Mouse (Mus musculus) embryo, embryonic 11 days (tissue): ENCODE measurements at regions not wholly inside any gene's neighbourhood (a gene's known extent, or its start where the extent isn't known, plus 50 kb on each side); places are given as distances from the start of the nearest gene placed in this dataset.

ENCODE experiments used
- DNase-seq: peaks from one replicate; pipeline ENCODE4 v3.0.0-alpha.2; 2015

DNA sequence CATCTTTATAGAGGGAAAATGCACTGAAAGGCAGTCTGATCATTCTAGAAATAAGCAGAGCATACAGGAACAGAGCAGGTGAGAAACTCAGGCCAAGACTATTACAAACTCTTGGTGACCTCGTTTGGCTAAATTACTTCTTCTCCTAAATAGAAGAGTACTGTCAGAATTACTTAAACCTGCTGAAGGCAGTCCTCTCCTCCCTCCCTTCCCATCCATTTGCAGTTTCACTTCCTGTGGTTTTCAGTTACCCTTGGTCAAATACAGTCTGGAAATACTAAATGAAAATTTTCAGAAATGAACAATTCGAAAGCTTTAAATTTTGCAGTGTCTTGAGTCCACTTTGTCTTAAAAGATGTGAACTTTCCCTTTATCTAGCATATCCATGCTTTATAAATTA, 135.8 kb downstream of the Rnd3 start:
- DNase-seq = no peak

DNA sequence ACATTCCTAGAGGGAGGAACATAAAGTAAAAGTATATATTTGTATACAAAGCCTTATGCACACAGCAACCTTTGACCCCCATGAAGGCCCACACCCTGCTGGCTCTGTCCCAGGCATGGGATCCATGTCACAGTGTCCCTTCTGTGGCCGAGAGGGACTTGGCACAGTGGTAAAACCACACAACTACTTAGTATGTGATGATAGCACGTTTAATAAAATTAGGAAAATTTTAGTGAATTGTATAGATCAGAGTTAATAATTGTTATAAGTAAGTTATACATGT, 140.7 kb downstream of the Rnd3 start:
- no peak for DNase-seq

DNA sequence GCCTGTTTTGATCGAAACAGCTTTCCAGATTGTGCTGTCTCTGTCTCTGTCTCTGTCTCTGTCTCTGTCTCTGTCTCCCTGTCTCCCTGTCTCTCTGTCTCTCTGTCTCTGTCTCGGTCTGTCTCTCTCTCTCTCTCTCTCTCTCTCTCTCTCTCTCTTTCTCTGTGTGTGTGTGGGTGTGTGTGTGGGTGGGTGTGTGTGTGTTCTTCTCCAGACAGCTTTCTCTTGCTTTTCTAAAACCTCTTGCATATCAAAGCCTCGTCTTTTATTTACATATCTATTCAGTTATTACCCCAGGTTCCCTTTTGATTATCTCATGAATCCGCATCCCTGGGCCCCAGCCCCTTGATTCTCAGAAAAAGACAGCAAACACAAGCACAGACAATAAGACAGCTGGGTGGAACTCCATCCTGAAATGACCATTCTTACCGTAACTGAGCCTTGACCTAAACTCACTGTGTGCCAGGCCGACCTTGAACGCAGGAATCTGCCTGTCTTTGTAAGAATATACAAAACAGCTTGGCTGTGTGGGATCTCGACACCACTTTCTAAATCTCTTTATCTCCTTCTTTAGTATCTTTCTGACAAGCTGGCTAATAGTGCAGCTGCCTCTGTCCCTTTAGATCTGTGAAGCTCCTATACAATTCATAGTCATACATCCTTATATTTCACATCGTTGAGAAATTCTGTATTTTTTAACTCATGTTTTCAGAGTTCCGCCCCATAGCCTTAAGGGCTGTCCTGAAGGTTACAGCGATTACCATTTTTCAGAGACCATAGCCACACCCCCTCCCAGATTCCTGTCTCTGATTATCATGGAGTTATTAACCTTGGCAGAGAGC, 141.3 kb downstream of the Rnd3 start:
- peak; percentile 20 for DNase-seq

DNA sequence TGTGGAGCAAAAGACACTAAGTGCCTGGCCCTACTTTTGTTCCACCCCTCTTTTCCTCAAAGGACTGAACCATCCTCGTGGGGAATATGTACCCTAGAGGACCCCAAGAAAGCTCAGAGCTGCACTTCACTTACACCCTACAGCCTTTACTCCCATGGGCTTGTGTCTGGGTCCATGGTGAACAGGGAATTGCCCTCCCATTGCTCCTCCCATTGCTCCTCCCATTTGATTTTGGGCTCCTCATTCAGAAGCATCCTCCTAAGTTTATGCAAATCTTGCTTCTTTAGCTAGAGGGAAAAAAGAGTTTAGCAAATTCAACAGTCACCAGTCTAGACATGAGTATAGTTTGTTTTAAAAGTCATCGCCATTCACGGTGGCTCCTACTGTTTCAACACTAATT, 142.1 kb downstream of the Rnd3 start:
- no peak for DNase-seq

DNA sequence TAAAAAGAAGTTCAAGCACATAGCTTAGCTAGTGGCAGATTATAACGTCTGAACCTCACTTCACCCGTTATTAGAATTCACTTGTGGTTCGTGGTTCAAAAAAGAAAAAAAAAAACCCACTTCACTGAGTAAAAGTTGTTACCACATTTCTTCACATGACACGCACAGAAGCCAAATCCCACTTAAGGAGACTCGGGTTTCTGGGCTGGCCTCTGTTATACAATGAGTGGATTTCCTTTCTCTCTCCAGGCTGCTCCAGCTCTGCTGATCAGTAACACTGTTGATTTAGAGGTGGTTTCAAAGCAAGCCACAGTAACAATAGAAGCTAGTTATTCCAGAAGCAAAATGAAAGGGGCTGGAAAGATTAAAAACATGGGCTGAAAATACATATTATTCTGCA, 147.4 kb downstream of the Rnd3 start:
- no peak for DNase-seq

DNA sequence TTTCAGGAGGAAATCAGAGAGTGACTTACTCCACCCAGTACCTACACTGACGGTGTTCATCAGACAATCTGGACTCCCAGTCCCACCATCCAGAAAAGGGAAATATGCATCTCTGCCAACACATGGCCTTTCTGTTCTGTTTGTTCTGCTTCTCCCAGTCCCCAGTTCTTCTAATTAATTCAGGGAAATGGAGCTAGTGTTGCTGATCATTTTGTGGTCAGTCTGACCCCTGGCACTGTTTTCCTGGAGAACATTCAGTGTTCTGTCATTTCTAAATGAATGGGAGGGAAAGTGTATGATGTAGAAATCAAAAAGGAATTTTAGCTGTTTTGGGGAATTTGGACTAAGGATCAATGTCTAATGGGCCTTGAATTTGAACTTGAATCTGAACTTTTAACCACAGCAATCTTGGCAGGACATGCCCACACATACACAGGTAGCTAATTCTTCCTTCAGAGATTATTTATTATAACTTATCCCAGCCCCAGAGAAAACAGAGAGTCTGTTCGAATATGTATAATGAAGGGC, 165.0 kb downstream of the Rnd3 start:
- no peak for DNase-seq

GRCm38 (mm10) chr2:50982571-50982970, 166.3 kb downstream of the Rnd3 start:
- no peak for DNase-seq

DNA sequence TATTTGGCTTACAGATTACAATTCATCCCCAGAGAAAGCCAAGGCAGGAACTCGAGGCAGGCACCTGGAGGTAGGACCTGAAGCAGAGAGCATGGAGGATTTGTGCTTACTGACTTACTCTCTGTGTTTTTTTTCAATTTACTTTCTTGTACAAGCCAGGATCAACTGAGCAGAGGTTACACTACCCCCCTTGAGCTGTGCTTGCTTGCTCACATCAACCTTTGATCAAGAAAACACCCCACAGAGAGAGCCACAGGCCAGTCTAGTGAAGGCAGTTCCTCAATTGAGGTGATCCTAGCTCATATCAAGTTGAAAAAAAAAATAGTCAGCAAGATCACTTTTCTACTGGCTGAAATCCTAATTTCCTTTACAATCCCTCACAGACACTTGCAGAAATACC, 170.6 kb downstream of the Rnd3 start:
- DNase-seq = no peak

GRCm38 (mm10) chr2:50971131-50971825, 177.6 kb downstream of the Rnd3 start:
- DNase-seq = peak; percentile 81

DNA sequence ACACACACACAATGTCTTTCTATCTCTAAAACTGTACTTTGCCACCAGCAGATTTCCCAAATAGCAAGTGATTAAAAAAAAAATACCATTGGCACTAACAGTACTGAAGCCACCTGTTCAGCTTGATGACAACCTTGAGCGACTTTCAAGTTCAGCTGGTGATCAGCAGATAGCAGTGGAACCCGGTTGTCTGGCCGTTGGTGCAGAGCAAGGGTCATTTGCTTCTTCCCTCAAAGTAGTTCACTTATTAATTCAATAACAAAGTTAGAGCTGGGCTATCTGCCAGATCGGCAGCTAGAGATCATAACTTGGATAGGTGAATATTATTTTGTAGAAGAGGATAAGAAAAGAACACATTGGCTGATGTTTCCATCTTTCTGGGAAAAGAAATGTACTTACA, 180.5 kb downstream of the Rnd3 start:
- DNase-seq = no peak

GRCm38 (mm10) chr2:50967826-50968225, 181.1 kb downstream of the Rnd3 start:
- DNase-seq = no peak

DNA sequence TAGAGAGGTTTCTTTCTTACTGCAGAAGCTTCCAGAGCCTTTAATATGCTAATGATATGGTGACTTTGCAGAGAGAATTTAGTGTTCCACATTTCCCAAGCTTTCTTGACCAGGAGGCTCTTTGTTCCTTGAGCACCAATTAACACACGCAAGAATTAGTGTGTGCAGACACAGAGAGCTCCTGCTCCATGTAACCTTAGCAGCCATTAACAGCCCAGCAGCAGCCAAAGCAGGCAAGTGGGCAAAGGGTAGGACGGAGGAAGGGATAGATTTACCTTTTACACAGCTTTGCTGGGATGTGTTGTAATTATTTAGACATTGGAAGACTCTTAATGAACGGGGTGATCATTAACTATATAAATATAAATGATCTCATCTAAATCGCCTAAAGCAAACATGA, 181.8 kb downstream of the Rnd3 start:
- DNase-seq = peak; percentile 23

GRCm38 (mm10) chr2:50965485-50966017, 183.4 kb downstream of the Rnd3 start:
- peak; percentile 17 for DNase-seq

DNA sequence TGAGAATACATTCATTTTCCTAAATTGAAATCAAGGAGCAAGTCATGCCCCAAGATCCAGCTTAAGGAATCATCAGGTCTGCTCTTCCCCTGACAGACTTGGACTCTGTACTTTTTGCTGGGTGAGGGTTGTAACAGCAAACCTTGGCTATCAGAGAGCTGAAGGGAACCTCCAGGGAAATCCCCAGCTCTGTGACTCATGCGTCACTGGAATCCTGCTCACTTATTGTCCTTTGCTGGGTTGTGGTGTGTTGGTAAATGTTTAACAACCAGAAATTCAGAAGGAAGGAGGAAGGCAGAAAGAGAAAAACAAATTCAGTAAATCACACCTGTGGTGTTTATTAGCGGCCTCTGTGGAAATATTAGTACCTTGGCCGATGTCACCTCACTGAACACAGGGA, 184.8 kb downstream of the Rnd3 start:
- DNase-seq = no peak

- DNase-seq = no peak
These were observed 187.9 kb downstream of the Rnd3 start for GRCm38 (mm10) chr2:50961049-50961448.

GRCm38 (mm10) chr2:50959323-50959722, 189.6 kb downstream of the Rnd3 start:
- DNase-seq = no peak

DNA sequence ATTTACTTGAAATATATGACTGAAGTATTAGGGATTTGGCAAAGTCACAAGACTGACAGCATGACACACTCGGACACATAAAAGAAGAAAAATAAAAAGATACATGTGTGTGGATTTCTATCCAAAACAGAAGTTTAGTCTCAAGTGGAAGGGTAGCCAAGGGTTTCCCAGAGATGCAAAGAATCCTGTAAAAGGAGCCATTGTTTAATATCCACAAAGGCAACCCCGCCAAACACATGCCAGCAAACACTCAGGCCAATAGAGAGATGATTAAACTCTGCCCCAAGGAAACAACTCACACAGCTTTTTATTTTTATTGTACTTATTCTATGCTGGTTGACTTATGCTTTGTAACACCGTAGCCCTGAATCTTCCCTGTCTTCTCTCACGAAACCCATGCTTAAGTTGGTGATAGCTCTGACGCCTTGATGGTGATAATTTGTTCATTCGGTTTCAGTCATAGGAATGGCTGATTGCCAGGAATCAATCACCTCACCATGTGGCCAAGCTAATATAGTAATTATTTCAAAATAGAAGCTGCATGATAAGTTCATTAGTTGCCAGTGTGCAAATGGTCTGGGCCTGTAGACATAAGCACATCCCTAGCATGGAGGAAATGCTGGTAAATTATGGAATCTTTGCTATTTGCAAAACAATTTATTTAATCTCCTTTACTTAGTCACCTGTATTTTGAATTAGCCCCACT, 194.4 kb downstream of the Rnd3 start:
- DNase-seq = no peak

DNA sequence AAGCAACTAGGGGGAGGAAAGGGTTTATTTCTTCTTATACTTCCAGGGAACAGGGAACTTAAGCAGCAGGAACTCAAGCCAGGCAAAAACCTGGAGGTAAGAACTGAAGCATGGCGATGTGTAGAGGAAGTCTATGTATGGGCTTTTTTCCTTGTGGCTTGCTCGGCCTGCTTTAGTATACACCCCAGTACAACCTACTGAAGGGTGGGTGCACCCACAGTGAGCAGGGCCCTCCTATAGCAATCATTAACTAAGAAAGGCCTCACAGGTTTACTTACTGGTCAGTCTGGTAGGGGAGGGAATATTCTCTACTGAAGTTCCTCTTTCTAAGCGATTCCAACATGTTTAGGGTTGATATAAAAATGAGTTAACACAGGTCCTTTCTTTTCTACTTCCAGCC, 197.9 kb downstream of the Rnd3 start:
- no peak for DNase-seq

DNA sequence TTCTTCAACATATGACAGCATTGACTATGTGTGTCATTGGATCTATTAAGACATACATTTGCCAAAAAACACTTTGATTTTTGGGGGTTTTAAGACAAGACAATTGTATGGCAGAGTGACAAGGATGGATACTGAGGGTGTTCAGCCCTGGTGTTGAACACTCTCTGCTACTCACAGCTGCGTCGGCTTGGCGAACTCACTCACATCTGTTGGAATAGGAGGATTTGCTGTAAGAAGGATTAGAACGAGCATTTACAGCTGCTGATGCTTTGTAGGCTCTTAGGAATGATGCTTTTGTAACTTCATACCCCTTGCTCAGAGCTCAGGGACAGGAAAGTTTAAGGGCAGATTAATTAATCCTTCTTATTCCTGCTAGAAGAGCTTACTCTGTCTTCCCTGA, 199.2 kb downstream of the Rnd3 start:
- no peak for DNase-seq

DNA sequence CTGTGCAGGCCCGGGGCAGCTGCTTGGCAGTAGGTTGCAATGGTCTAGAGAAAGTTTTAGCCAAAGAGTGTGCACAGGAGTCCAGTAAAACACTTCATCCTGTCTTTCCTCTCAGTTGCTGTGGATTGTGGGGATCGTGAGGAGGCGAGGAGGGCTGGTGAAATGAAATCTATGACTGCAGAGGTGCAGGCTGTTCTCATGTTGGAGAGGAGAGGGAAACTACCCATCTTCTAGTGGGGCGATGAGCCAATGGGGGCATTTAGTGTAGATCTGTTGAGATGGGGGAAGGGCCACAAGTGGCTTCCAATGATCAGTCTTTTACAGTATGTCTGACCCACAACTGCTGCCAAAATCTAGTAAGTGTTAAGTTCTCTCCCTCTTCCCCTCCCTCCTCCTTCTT, 203.4 kb downstream of the Rnd3 start:
- no peak for DNase-seq

DNA sequence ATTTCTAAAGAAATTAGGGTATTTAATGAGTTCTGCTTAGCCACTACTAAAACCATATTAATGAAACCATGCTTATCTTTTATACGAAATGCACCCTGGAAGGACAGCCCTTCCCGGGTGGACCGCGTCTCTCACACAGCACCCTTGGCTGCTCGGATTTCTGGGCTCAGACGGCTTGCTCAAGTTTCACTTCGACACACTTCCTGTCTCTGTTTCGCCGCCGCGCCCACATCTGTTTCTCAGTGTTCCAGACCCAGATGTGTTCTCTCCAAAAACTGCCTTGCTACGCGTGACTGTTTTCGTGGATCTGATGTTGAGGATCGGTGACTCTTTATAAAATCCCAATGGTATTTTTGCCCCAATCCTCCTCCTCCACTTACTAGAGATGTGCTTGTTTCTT, 205.7 kb downstream of the Rnd3 start:
- peak; percentile 44 for DNase-seq

- no peak for DNase-seq
These were observed 206.2 kb downstream of the Rnd3 start for GRCm38 (mm10) chr2:50942741-50943140.

GRCm38 (mm10) chr2:50932936-50933335, 216.0 kb downstream of the Rnd3 start:
- DNase-seq = peak; percentile 40

DNA sequence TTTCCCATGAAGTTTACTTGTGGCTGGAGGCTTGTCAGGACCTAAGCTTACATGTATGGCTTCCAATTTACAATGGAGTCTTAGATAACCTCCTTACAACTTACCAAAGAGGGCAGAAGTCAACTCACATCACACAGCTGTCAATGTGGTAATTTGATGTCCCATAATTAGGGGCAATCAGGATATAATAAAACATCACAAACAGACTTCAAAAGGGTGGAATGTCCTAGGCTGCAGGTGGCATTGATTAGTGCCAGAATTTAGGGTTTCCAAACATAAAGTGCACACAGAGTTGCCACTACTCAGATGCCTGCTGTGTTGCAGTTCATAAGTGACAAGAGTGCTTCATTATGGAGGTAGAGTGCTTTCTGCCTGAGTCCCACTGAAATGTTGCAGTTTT, 227.9 kb downstream of the Rnd3 start:
- peak; percentile 48 for DNase-seq
